Mouse (Mus musculus): ENCODE results near the gene Scnn1a.

DNA sequence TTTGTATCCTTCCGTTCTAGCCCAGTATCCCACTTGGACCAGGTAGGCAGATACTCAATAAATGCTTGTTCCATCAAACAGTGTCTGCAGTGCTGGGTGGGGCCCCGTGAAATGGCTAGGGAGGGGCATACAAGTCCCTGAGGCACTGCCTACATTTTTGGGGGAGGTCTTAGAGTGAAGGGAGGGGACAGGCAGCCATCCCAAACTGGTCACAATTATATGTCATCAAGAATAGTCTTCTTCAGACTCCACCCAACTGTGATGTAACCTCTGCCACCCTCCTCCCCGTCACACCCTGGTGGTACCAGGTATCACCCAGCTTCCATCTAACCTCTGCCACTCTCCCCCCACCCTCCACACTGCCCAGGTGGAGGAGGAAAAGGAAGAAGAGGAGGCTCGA lies 24.4 kb downstream of the Scnn1a start:
- TF ChIP-seq MYOG (IDR thresholded peaks at IDR 0.05; ENCODE audit: control insufficient read depth, extremely low read depth, insufficient read length) (no peak), MYOD1 (IDR thresholded peaks at IDR 0.05; ENCODE audit: control insufficient read depth, insufficient read length, low read depth) (no peak), CTCF (IDR thresholded peaks at IDR 0.05; ENCODE audit: control insufficient read depth, insufficient read depth, insufficient read length) (no peak), CEBPB (IDR thresholded peaks at IDR 0.05; ENCODE audit: low read depth) (no peak), USF1 (IDR thresholded peaks at IDR 0.05; ENCODE audit: low read depth) (no peak), MAX (IDR thresholded peaks at IDR 0.05) (no peak), FOSL1 (IDR thresholded peaks at IDR 0.05; ENCODE audit: insufficient read depth, low read length, poor library complexity, severe bottlenecking) (no peak)

Measured in C2C12 (cell line).